Mouse (Mus musculus) heart, adult 2 months (tissue): ENCODE measurements around the gene Iqsec1. TPM values are rescaled to one million over a fixed set of nuclear protein-coding genes. Genes with fewer than 3 reads are reported as not detected.

Source experiments
- DNase-seq, 2 experiments: peaks; one replicate each; pipeline ENCODE4 v3.0.0; 2021
- H3K27ac ChIP-seq: fragments of 200-600 bp; 2 replicates; pipeline ENCODE4 v1.8.1; 2022
- H3K27me3 ChIP-seq: fragments of 200-500 bp; 2 replicates; pipeline ENCODE4 v1.6.1; 2012; ENCODE audit warnings: mild to moderate bottlenecking, low read length, inconsistent platforms, mixed read lengths; ENCODE audit not compliant: control insufficient read depth, insufficient read depth
- H3K36me3 ChIP-seq: fragments of 200-500 bp; 2 replicates; pipeline ENCODE4 v1.6.1; 2012; ENCODE audit warnings: low read length, inconsistent platforms; ENCODE audit not compliant: control insufficient read depth, insufficient read depth
- H3K4me1 ChIP-seq: fragments of 200-500 bp; 2 replicates; pipeline ENCODE4 v1.6.1; 2011; ENCODE audit warnings: low read length; ENCODE audit not compliant: control insufficient read depth, insufficient read depth
- H3K4me3 ChIP-seq: fragments of 200-600 bp; 2 replicates; pipeline ENCODE4 v1.8.1; 2022
- H3K79me2 ChIP-seq: fragments of 200-500 bp; replicated peaks from 2 replicates; pipeline ENCODE4 v1.6.1; 2012; ENCODE audit warnings: mild to moderate bottlenecking, inconsistent platforms, low read length, moderate library complexity, mixed read lengths; ENCODE audit not compliant: control insufficient read depth, insufficient read depth
- H3K9ac ChIP-seq: fragments of 200-500 bp; 2 replicates; pipeline ENCODE4 v1.6.1; 2012; ENCODE audit warnings: low read depth, mild to moderate bottlenecking, control low read depth, inconsistent platforms, low read length, mixed read lengths
- CTCF ChIP-seq: fragments of 200-600 bp; IDR thresholded peaks from 2 replicates; pipeline ENCODE4 v1.8.1; 2022; ENCODE audit warnings: antibody characterized with exemption, mild to moderate bottlenecking, moderate library complexity
- EP300 ChIP-seq: fragments of 200-500 bp; IDR thresholded peaks from 2 replicates; pipeline ENCODE4 v1.6.1; 2011; ENCODE audit warnings: low read depth, low read length, control low read depth; ENCODE audit not compliant: insufficient read depth
- POLR2A ChIP-seq: fragments of 200-500 bp; IDR thresholded peaks from 2 replicates; pipeline ENCODE4 v1.6.1; 2011; ENCODE audit warnings: mild to moderate bottlenecking, low read depth, low read length, control low read depth; ENCODE audit not compliant: insufficient read depth
- WGBS: fragments of 180-500 bp; shearing (Covaris S2); methylation state at CpG from one replicate; pipeline ENCODE4 v1.1.7; 2018; 5-methylcytosine and 5-hydroxymethylcytosine counted together
- intact Hi-C: fragments of 180-260 bp; cut with DNase I; formaldehyde crosslinking; loops from one replicate; pipeline ENCODE4 v1.15.1; 2025
- polyA plus RNA-seq: library from polyadenylated mRNA; depleted of rRNA; stranded (reverse); fragments of >200 nt; gene quantifications from 2 replicates; pipeline ENCODE4 v1.2.3, GENCODE M21; 2012
- total RNA-seq, 2 experiments: library from RNA; stranded (reverse); gene quantifications; 2 replicates each; pipeline ENCODE4 v1.2.3; 2021

The Iqsec1 gene
- total and polyA plus RNA-seq, 3 experiments, result 100 to 147 (median 146) TPM

GRCm38 (mm10) chr6:90624184-90624583 is 364.3 kb downstream of the Iqsec1 start:
- peaks cover 8% of the 10 kb centered on the region for H3K4me1 ChIP-seq
- intact Hi-C loops, result loop anchor here (10.0 kb wide), 1 partner anchor 191 kb away; no protein-coding TSS in a partner anchor
- H3K27me3 ChIP-seq, result no peaks in the 10 kb centered on the region
- WGBS, result 60% methylated on average over 6 of the region's 6 CpGs
- H3K4me3 ChIP-seq, result no peak overlapping the region
- DNase-seq, result peak; percentile 81 to 83
- H3K9ac ChIP-seq, result no peak overlapping the region
- no peaks in the 10 kb centered on the region for H3K79me2 ChIP-seq
- no peak for TF ChIP-seq POLR2A
- TF ChIP-seq EP300, result no peak
- no peak for TF ChIP-seq CTCF
- no peaks in the 10 kb centered on the region for H3K36me3 ChIP-seq
- H3K27ac ChIP-seq, result peak overlapping the region; percentile 32

GRCm38 (mm10) chr6:90623456-90623836 is 365.0 kb downstream of the Iqsec1 start:
- 78% methylated on average over 5 of the region's 5 CpGs for WGBS
- H3K4me1 ChIP-seq, result peaks cover 11% of the 10 kb centered on the region

GRCm38 (mm10) chr6:90622758-90623455 is 365.6 kb downstream of the Iqsec1 start:
- no peaks in the 10 kb centered on the region for H3K79me2 ChIP-seq
- TF ChIP-seq CTCF (no peak), POLR2A (no peak), EP300 (no peak)
- DNase-seq, result no peak
- H3K36me3 ChIP-seq, result no peaks in the 10 kb centered on the region
- H3K27ac ChIP-seq, result peak overlapping the region; percentile 31
- H3K9ac ChIP-seq, result no peak overlapping the region
- H3K4me1 ChIP-seq, result peaks cover 11% of the 10 kb centered on the region
- H3K4me3 ChIP-seq, result no peak overlapping the region
- WGBS, result 44% methylated on average over 11 of the region's 11 CpGs
- H3K27me3 ChIP-seq, result no peaks in the 10 kb centered on the region
- intact Hi-C loops, result loop anchor here (10.0 kb wide), 1 partner anchor 192 kb away; no protein-coding TSS in a partner anchor

More at GRCm38 (mm10) chr6:90623456-90623836, 365.0 kb downstream of the Iqsec1 start:
- H3K79me2 ChIP-seq, result no peaks in the 10 kb centered on the region
- no peaks in the 10 kb centered on the region for H3K36me3 ChIP-seq
- intact Hi-C loops, result loop anchor here (10.0 kb wide), 1 partner anchor 191 kb away; no protein-coding TSS in a partner anchor
- TF ChIP-seq EP300 (no peak), CTCF (no peak), POLR2A (no peak)
- H3K9ac ChIP-seq, result no peak overlapping the region
- no peak overlapping the region for H3K27ac ChIP-seq
- no peak overlapping the region for H3K4me3 ChIP-seq
- no peaks in the 10 kb centered on the region for H3K27me3 ChIP-seq
- no peak for DNase-seq

- no peaks in the 10 kb centered on the region for H3K36me3 ChIP-seq
- H3K9ac ChIP-seq, result no peak overlapping the region
- H3K27ac ChIP-seq, result peak overlapping the region; percentile 91
- no peak for DNase-seq
- intact Hi-C loops, result loop anchor here (10.0 kb wide), 1 partner anchor 193 kb away; no protein-coding TSS in a partner anchor
- peak overlapping the region; percentile 49; the same call in 1 of the 2 replicates for H3K4me3 ChIP-seq
- H3K79me2 ChIP-seq, result no peaks in the 10 kb centered on the region
- TF ChIP-seq EP300, result no peak
- no peak for TF ChIP-seq POLR2A
- TF ChIP-seq CTCF, result no peak
- peaks cover 14% of the 10 kb centered on the region for H3K4me1 ChIP-seq
- 60% methylated on average over 6 of the region's 6 CpGs for WGBS
- no peaks in the 10 kb centered on the region for H3K27me3 ChIP-seq
These were observed 366.9 kb downstream of the Iqsec1 start for GRCm38 (mm10) chr6:90621584-90621890.

GRCm38 (mm10) chr6:90620791-90621583 is 367.5 kb downstream of the Iqsec1 start:
- H3K27ac ChIP-seq, result peak overlapping the region; percentile 91
- intact Hi-C loops, result loop anchor here (10.0 kb wide), 1 partner anchor 194 kb away; no protein-coding TSS in a partner anchor
- H3K4me1 ChIP-seq, result peaks cover 16% of the 10 kb centered on the region
- no peaks in the 10 kb centered on the region for H3K79me2 ChIP-seq
- H3K27me3 ChIP-seq, result no peaks in the 10 kb centered on the region
- H3K36me3 ChIP-seq, result no peaks in the 10 kb centered on the region
- TF ChIP-seq POLR2A (no peak), EP300 (no peak)
- 65% methylated on average over 9 of the region's 9 CpGs for WGBS
- H3K4me3 ChIP-seq, result peak overlapping the region; percentile 49
- peak in 1 of 2 experiments; percentile 42 for DNase-seq
- peak overlapping the region; percentile 26; the same call in 1 of the 2 replicates for H3K9ac ChIP-seq

GRCm38 (mm10) chr6:90619936-90620335 is 368.5 kb downstream of the Iqsec1 start:
- DNase-seq, result no peak
- H3K27me3 ChIP-seq, result no peaks in the 10 kb centered on the region
- H3K9ac ChIP-seq, result peak overlapping the region; percentile 30
- no peaks in the 10 kb centered on the region for H3K79me2 ChIP-seq
- H3K4me3 ChIP-seq, result peak overlapping the region; percentile 49
- intact Hi-C loops, result loop anchor here (10.0 kb wide), 1 partner anchor 195 kb away; no protein-coding TSS in a partner anchor
- WGBS, result 65% methylated on average over 5 of the region's 5 CpGs
- no peak for TF ChIP-seq POLR2A
- TF ChIP-seq EP300, result no peak
- TF ChIP-seq CTCF, result peak; percentile 26
- peaks cover 18% of the 10 kb centered on the region for H3K4me1 ChIP-seq
- no peaks in the 10 kb centered on the region for H3K36me3 ChIP-seq
- peak overlapping the region; percentile 91 for H3K27ac ChIP-seq
